Mouse (Mus musculus): ENCODE data around the gene Plbd1.

Plbd1 gene

DNA sequence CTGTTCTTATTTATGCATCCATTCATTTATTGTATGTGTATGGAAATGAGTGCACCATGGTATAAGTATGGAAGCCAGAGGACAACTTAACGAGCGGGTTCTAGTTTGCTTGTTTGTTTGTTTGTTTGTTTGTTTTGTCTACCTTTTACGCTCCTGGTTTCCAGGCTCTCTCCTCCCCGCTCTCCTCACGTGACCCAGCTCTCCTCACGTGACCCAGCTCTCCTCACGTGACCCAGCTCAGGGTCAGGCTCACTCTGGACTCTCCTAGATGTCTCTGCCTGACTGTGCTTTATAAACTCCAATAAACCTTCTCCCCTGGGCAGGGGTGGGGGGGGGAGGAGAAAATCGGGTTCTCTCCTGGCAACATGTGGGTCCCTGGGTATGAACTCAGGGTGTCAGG is 11.1 kb downstream of the Plbd1 start:
- WGBS, result 90% methylated on average over 8 of the region's 8 CpGs

GRCm38 (mm10) chr6:136647455-136647861 is 14.3 kb downstream of the Plbd1 start:
- WGBS, result 74% methylated on average over 10 of the region's 10 CpGs

DNA sequence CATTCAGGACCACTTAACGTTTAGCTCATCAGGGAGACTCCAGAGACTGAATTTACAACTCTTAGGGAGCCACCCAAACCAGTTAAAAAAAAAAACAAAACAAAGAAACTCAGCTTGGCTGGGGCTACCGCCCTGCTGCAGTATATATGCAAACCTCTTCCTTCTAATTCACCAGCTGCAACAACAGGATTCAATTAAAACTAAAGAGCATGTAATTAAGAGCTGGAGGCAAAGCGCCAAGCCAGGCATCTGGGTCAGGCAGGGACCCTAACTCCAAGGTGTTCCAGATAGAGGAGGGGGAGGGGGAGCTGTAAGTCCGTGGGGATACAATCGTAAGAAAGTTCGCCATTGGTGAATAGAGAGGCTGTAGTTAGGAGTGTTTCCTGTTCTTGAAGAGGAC is 15.5 kb downstream of the Plbd1 start:
- 41% methylated on average over 6 of the region's 6 CpGs for WGBS

- 56% methylated on average over 9 of the region's 9 CpGs for WGBS
Measured at GRCm38 (mm10) chr6:136645754-136646153, 16.0 kb downstream of the Plbd1 start.

GRCm38 (mm10) chr6:136644171-136644570 is 17.6 kb downstream of the Plbd1 start:
- WGBS, result 94% methylated on average over 2 of the region's 2 CpGs

DNA sequence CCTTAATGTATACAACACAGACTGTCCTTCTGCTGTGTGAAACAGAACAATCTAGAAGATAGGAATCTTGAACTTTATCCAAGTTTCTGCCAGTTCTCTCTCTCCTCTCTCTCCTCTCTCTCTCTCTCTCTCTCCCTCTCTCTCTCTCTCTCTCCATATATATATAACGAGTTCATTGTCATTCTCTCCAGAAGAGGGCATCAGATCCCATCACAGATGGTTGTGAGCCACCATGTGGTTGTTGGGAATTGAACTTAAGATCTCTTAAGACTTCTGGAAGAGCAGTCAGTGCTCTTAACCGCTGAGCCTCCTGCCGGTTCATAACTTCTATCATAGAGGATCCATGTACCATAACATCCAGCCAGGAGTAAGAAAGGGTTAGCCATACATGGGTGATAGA is 26.7 kb downstream of the Plbd1 start:
- WGBS, result 71% methylated on average over 3 of the region's 3 CpGs

DNA sequence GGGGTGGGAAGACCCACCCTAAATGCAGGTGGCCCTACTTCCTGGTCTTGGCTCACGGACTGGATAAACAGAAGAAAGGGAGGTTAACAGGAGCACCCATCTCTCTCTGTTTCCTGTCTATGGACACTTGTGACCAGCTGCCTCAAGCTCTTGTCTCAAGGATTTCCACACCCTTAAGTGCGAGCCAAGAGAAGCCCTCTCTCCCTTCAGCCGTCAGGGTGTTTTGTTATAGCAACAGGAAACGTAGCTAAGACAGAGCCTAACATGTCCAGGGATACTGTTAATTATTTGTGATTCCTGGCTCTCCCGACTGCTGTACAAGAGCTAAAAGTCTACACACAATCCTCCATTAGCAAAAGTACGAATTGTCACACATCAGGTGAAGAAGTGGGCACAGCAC is 28.0 kb downstream of the Plbd1 start:
- WGBS, result 75% methylated on average over 6 of the region's 6 CpGs

DNA sequence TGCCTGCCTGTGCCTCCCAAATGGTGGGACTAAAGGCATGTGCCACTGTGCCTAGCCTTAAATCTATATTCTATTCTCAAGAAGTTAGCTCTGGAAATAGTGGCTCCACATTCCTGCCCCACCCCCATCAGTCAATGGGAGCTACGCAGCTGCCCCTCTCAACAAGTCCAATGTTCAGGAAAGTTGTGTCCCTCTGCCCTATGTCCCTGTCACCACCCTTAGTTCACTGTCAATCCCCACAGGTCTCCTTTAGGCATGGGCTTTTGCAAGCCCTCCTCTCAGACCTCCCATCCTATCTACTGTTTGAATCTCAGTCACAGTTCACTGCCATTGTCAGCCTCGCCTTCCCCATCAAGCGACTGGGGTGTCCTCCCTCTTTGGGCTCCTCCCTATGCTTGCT is 28.6 kb downstream of the Plbd1 start:
- 93% methylated on average over 3 of the region's 3 CpGs for WGBS

- WGBS, result 92% methylated on average over 13 of the region's 13 CpGs
Measured at GRCm38 (mm10) chr6:136631945-136632534, 29.7 kb downstream of the Plbd1 start.

GRCm38 (mm10) chr6:136631519-136631918 is 30.2 kb downstream of the Plbd1 start:
- WGBS, result 96% methylated on average over 8 of the region's 8 CpGs

DNA sequence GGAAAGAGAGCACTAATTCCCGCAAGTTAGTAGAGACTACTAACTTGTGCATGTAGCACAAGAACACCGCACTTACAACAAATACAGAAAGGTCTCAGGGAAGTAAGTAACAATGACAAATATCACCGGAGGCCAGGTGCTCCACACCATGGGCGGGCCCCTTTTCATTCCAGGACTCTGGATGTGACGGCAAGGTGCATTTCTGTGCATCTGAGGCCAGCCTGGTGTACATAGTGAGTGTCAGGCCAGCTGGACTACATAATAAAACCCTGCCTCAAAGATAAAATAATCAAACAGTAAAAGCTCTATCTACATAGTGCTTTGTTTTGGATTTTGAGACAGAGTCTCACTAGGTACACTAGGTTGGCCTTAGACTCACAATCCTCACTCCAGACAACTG is 32.1 kb downstream of the Plbd1 start:
- WGBS, result 90% methylated on average over 5 of the region's 5 CpGs

GRCm38 (mm10) chr6:136625421-136625820 is 36.3 kb downstream of the Plbd1 start:
- 91% methylated on average over 12 of the region's 12 CpGs for WGBS

DNA sequence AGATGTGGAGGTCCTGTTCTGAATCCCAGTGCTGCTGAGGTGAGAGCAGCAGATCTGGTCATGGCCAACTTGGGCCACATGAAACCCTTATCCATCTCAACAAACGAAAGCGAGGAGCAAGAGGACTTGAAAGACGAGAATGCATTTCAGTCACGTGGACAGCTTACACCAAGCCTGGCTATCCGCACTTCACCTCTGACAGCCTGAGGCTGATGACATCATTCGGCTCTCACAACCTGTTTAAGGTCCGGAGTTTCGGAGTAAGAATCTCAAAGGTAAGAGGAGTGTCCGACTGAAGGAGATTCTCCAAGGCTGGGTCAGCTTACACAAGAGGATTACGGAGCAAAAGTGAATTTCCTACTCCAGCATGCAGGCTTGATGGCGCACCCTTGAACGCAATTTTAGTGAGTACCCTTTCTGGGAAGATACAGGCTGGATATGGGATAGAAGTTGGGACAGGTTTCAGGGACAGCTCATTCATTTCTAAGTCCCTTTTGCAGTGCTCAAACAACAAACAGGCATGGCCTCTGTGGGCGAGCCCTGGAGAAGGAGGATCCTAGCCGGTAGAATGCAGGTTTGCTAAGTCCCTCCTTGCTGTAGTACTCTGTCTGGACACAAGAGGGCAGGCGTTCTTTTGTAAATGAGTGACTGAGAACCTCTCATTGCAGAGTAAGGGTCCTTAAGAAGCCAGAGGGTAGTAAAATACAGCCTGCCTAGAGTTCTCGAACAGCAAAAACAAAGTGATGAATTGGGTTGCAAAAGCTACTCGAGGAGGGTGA is 41.2 kb downstream of the Plbd1 start:
- WGBS, result 53% methylated on average over 17 of the region's 17 CpGs

DNA sequence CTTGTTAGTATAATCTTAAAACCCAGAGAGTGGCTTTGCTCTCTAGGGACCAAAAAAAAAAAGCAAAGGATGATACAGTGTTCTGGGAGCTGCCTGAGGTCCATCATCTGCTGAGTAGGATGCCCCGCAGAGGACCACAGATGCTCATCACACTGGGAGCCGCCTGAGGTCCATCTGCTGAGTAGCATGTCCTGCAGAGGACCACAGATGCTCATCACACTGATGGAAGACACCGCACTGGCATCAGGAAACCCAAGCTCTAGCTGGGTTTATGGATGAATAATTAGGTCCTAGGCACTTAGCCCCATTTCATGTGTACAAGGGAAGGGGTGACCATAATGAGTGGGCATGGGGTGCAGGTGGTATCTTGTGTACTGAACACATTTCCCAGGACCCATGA is 47.6 kb downstream of the Plbd1 start:
- WGBS, result 77% methylated on average over 3 of the region's 3 CpGs

DNA sequence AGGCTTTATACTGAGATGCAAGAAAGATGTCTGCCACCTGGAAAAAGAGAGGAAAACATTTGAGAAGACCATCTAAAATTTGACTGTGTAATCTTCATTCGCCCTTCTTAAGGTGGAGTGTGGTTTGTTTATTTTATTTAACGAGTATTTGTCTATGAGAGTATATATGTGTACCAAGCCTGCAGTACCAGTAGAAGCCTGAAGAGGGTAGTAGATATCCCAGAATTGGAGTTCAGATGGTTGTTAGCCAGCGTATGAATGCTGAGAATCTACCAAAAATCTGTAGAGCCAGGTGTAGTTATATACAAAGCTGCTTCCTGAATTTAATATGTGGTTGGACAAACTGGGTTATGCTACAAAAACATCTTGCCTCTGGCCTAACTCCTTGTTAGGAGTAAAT is 49.4 kb downstream of the Plbd1 start:
- 96% methylated on average over 3 of the region's 3 CpGs for WGBS

DNA sequence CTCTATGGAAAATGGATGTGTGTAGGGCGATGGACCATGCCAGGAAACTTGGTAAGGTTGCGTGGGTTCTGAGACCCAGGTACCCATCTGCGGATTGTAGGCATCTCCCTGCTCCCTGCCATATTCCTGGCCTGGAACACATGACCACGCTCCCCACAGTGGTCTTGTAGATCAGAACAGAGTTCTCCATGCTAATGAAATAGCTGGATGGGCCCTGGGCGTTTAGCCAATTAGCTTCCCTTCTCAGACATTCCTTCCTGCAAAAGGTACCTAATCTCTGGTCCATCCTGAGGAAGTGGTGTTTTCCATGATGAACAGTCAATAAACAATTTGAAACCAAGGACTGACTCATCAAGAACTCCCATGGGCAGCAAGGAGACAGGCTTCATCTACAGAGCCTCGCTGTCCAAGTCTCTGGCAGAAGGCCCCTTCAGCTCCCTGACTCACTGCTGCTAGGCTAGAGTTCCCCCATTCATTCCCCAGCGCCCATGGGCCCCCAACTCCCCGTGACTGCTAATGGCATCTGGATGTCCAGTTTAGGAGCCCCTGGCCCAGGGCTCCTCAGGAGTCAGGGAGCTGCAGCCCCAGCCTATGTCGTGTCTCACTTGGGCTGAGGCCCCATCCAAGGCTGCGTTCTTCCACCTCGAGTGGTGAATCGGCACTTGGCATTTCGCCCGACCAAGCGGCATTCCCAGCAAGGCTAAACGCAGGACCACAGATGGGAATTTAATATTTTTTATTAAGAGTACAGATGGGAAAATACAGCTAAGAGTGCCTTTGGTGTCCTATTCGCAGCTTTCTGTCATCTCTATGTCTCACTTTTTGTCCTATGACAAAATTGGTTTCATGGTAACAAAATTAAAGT is 50.1 kb downstream of the Plbd1 start:
- WGBS, result 91% methylated on average over 17 of the region's 17 CpGs

DNA sequence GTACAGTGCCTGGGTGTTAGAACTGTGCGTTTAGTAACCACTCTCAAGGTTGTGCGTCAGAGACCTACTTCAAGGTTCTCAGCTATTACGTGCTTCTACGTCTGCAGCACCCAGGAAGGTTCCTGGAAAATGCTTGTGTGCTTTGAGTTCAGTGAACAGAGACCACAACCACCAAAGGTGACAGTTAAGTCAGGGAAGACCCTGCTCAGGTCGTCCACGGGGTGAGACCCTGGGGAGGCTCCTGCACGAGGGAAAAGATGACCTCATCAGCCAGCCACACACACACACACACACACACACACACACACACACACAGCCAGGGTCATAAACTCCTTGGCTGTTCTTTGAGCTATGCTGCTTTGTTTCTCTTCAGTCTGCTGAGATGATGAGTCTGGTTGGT is 59.1 kb downstream of the Plbd1 start:
- WGBS, result 79% methylated on average over 7 of the region's 7 CpGs

- 86% methylated on average over 4 of the region's 4 CpGs for WGBS
Measured at GRCm38 (mm10) chr6:136594541-136594940, 67.2 kb downstream of the Plbd1 start.

GRCm38 (mm10) chr6:136590739-136591138 is 71.0 kb downstream of the Plbd1 start:
- WGBS, result 70% methylated on average over 4 of the region's 4 CpGs

DNA sequence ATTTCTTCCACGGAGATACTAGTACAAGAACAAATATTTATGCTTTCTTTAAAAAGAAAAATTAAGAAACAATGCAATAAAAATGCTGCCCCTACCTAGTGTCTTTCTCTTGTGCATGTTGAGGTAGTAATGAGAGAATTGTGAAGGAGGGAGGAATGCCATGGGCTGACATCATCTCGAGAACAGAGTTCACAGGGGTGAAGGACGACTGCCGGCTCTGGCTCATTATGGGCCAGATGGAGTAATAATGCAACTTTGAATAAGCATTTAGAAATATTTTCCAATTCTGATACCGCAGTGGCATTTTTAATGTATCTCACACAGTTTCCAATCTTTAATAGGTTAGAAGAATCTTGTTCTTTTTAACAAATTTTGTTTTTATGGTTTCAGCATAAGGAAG is 95.7 kb downstream of the Plbd1 start:
- WGBS, result 88% methylated on average over 5 of the region's 5 CpGs

All from cerebral cortex, adult 2 months (tissue).